In the genomic region with DNA sequence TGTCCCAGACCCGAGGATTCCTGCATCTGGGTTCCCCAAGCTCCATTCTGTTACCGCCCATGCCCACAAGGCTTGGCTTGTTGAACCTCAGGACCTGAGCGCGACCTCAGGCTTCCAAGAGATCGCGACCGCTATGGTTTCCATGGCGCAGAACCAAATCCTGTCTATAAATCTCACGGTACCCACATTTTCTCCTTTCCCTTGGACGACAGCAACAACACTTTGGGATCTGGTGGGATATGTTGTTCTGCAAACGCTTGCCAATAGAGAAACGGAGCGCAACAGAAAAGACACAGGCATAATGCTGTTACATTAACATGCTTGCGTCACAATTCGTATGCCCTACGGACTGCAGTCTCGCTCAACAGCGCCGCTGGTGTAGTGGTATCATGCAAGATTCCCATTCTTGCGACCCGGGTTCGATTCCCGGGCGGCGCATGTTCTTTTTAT, we compare ENCODE assay signal across 1 mouse cellular context.
TF ChIP-seq lines count a peak whose summit lies in the region.

A gene (plus strand): TSS at position 354 of the 450 bp plus-strand sequence.

TF ChIP-seq in CH12.LX, 34 proteins besides CTCF, POLR2A, EP300 and RAD21 (continued from another document):
- TF ChIP-seq E2F4 (IDR thresholded peaks at IDR 0.05; ENCODE audit: insufficient replicate concordance, low read depth, low read length) (peak; percentile 85), MXI1 (IDR thresholded peaks at IDR 0.05; ENCODE audit: low read depth, low read length) (peak; percentile 52), PAX5 (IDR thresholded peaks at IDR 0.05; ENCODE audit: low read length) (no peak), KAT2A (IDR thresholded peaks at IDR 0.05; ENCODE audit: insufficient replicate concordance, low read length) (peak; percentile 76; the same call in 1 of the 2 replicates), MAFK (IDR thresholded peaks at IDR 0.05; ENCODE audit: insufficient replicate concordance, low read length) (peak; percentile 96), UBTF (IDR thresholded peaks at IDR 0.05; ENCODE audit: low read depth, low read length) (no peak), TCF12 (IDR thresholded peaks at IDR 0.05; ENCODE audit: low read depth, low read length) (no peak), ELF1 (IDR thresholded peaks at IDR 0.05; ENCODE audit: low read depth, low read length) (peak; percentile 97), TBP (conservative IDR thresholded peaks at IDR 0.05; ENCODE audit: low read depth, low read length) (peak; percentile 100), SMC3 (IDR thresholded peaks at IDR 0.05; ENCODE audit: low read depth, low read length) (no peak), HCFC1 (IDR thresholded peaks at IDR 0.05; ENCODE audit: low read depth, low read length) (no peak), CHD2 (IDR thresholded peaks at IDR 0.05; ENCODE audit: low read length) (no peak), ZC3H11A (IDR thresholded peaks at IDR 0.05; ENCODE audit: low read depth, low read length) (no peak), IRF4 (IDR thresholded peaks at IDR 0.05; ENCODE audit: low read depth, low read length) (peak; percentile 54; the same call in 1 of the 2 replicates), MEF2A (IDR thresholded peaks at IDR 0.05; ENCODE audit: borderline replicate concordance, low read depth, low read length) (no peak), MYC (IDR thresholded peaks at IDR 0.05; ENCODE audit: low read depth, low read length) (0 out of 2 replicates have a peak, but pooled peaks have one; percentile 42), ZNF384 (IDR thresholded peaks at IDR 0.05; ENCODE audit: low read depth, low read length) (no peak)
